Mouse (Mus musculus) MEL (cell line): ENCODE measurements around the gene Glul. TPM values are rescaled to one million over a fixed set of nuclear protein-coding genes. Genes with fewer than 3 reads are reported as not detected.

Experiments
- DNase-seq: peaks from one replicate; pipeline ENCODE4 v3.0.0; 2011; ENCODE audit warnings: low read depth, low spot score
- H3K27ac ChIP-seq: 2 replicates; pipeline ENCODE4 v1.5.1; 2012; ENCODE audit warnings: low read depth, mild to moderate bottlenecking, control low read depth, low read length, moderate library complexity; ENCODE audit not compliant: control insufficient read depth
- H3K27me3 ChIP-seq, 2 experiments: fragments of 150-350 bp in 1 of 2; sonication (generic) in 1 of 2; 2 replicates each; pipeline ENCODE4 v1.6.1; 2012; ENCODE audit warnings: low read length in 2 of 2, mild to moderate bottlenecking in 2 of 2, improper control_type of control experiment in 1 of 2, moderate library complexity in 1 of 2; ENCODE audit not compliant: insufficient read depth in 2 of 2, control insufficient read depth in 1 of 2
- H3K36me3 ChIP-seq, 2 experiments: 2 replicates each; pipeline ENCODE4 v1.6.1; 2012 to 2014; ENCODE audit warnings: low read length in 2 of 2, improper control_type of control experiment in 1 of 2, inconsistent platforms in 1 of 2, mild to moderate bottlenecking in 1 of 2; ENCODE audit not compliant: insufficient read depth in 2 of 2, control insufficient read depth in 1 of 2
- H3K4me1 ChIP-seq, 2 experiments: fragments of 150-350 bp in 1 of 2; sonication (generic) in 1 of 2; 2 replicates each; pipeline ENCODE4 v1.6.1; 2012; ENCODE audit warnings: low read length in 2 of 2, improper control_type of control experiment in 1 of 2, mild to moderate bottlenecking in 1 of 2; ENCODE audit not compliant: insufficient read depth in 2 of 2, control insufficient read depth in 1 of 2
- H3K4me3 ChIP-seq, 2 experiments: fragments of 150-350 bp in 1 of 2; sonication (generic) in 1 of 2; 2 replicates each; pipeline ENCODE4 v1.5.1; 2012; ENCODE audit warnings: low read depth in 2 of 2, low read length in 2 of 2, mild to moderate bottlenecking in 2 of 2, moderate library complexity in 2 of 2, control low read depth in 1 of 2, improper control_type of control experiment in 1 of 2; ENCODE audit not compliant: control insufficient read depth in 1 of 2, insufficient read depth in 1 of 2
- H3K79me2 ChIP-seq: 2 replicates; pipeline ENCODE4 v1.6.1; 2012; ENCODE audit warnings: mild to moderate bottlenecking, low read length, moderate library complexity; ENCODE audit not compliant: control insufficient read depth, poor library complexity, insufficient read depth
- H3K9ac ChIP-seq: 2 replicates; pipeline ENCODE4 v1.6.1; 2012; ENCODE audit warnings: low read depth, mild to moderate bottlenecking, control low read depth, low read length, moderate library complexity; ENCODE audit not compliant: control insufficient read depth, poor library complexity, severe bottlenecking
- H3K9me3 ChIP-seq: fragments of 150-350 bp; sonication (generic); replicated peaks from 2 replicates; pipeline ENCODE4 v1.6.1; 2012; ENCODE audit warnings: mild to moderate bottlenecking, low read length, improper control_type of control experiment, moderate library complexity; ENCODE audit not compliant: insufficient read depth
- BHLHE40 ChIP-seq: IDR thresholded peaks from 2 replicates; pipeline ENCODE4 v1.6.1; 2012; ENCODE audit warnings: low read depth, mild to moderate bottlenecking, inconsistent platforms, low read length, improper control_type of control experiment, borderline replicate concordance
- CHD1 ChIP-seq: IDR thresholded peaks from 2 replicates; pipeline ENCODE4 v1.6.1; 2012; ENCODE audit warnings: low read depth, mild to moderate bottlenecking, inconsistent platforms, low read length, improper control_type of control experiment
- EP300 ChIP-seq, 2 experiments: IDR thresholded peaks; 2 replicates each; pipeline ENCODE4 v1.6.1; 2011; ENCODE audit warnings: improper control_type of control experiment in 2 of 2, low read length in 2 of 2, low read depth in 1 of 2, mild to moderate bottlenecking in 1 of 2
- ETS1 ChIP-seq: IDR thresholded peaks from 2 replicates; pipeline ENCODE4 v1.6.1; 2012; ENCODE audit warnings: low read depth, mild to moderate bottlenecking, inconsistent platforms, low read length, improper control_type of control experiment, moderate library complexity
- GABPA ChIP-seq: IDR thresholded peaks from 2 replicates; pipeline ENCODE4 v1.6.1; 2012; ENCODE audit warnings: low read depth, mild to moderate bottlenecking, inconsistent platforms, low read length, improper control_type of control experiment, moderate library complexity
- GATA1 ChIP-seq: IDR thresholded peaks from 2 replicates; pipeline ENCODE4 v1.6.1; 2011; ENCODE audit warnings: low read depth, low read length, improper control_type of control experiment
- KAT2A ChIP-seq: conservative IDR thresholded peaks from 2 replicates; pipeline ENCODE4 v1.6.1; 2012; ENCODE audit warnings: low read depth, low read length, improper control_type of control experiment, inconsistent platforms
- MAFK ChIP-seq: IDR thresholded peaks from 2 replicates; pipeline ENCODE4 v1.6.1; 2011; ENCODE audit warnings: low read depth, mild to moderate bottlenecking, low read length, improper control_type of control experiment, borderline replicate concordance
- MAX ChIP-seq: IDR thresholded peaks from 2 replicates; pipeline ENCODE4 v1.6.1; 2011; ENCODE audit warnings: low read length, improper control_type of control experiment
- MXI1 ChIP-seq: IDR thresholded peaks from 2 replicates; pipeline ENCODE4 v1.6.1; 2011; ENCODE audit warnings: mild to moderate bottlenecking, low read depth, low read length, improper control_type of control experiment
- MYC ChIP-seq: IDR thresholded peaks from 2 replicates; pipeline ENCODE4 v1.6.1; 2011; ENCODE audit warnings: low read depth, mild to moderate bottlenecking, low read length, improper control_type of control experiment, moderate library complexity
- NRF1 ChIP-seq: IDR thresholded peaks from 2 replicates; pipeline ENCODE4 v1.6.1; 2014; ENCODE audit warnings: low read depth, mild to moderate bottlenecking, inconsistent platforms, low read length, improper control_type of control experiment, moderate library complexity; ENCODE audit not compliant: poor library complexity, insufficient read depth, severe bottlenecking
- POLR2AphosphoS2 ChIP-seq: IDR thresholded peaks from 2 replicates; pipeline ENCODE4 v1.6.1; 2011; ENCODE audit warnings: low read length, improper control_type of control experiment
- RAD21 ChIP-seq: IDR thresholded peaks from 2 replicates; pipeline ENCODE4 v1.6.1; 2011; ENCODE audit warnings: mild to moderate bottlenecking, low read depth, low read length, improper control_type of control experiment
- RCOR1 ChIP-seq: IDR thresholded peaks from 2 replicates; pipeline ENCODE4 v1.6.1; 2012; ENCODE audit warnings: low read depth, mild to moderate bottlenecking, inconsistent platforms, low read length, improper control_type of control experiment
- SIN3A ChIP-seq: IDR thresholded peaks from 2 replicates; pipeline ENCODE4 v1.6.1; 2012; ENCODE audit warnings: low read length, improper control_type of control experiment, inconsistent platforms
- SMC3 ChIP-seq: IDR thresholded peaks from 2 replicates; pipeline ENCODE4 v1.6.1; 2011; ENCODE audit warnings: low read depth, low read length, improper control_type of control experiment
- TAL1 ChIP-seq: IDR thresholded peaks from 2 replicates; pipeline ENCODE4 v1.6.1; 2012; ENCODE audit warnings: mild to moderate bottlenecking, inconsistent platforms, low read length, moderate library complexity, mixed read lengths
- TCF12 ChIP-seq: IDR thresholded peaks from 2 replicates; pipeline ENCODE4 v1.6.1; 2014; ENCODE audit warnings: low read depth, mild to moderate bottlenecking, inconsistent platforms, low read length, improper control_type of control experiment, moderate library complexity
- UBTF ChIP-seq: IDR thresholded peaks from 2 replicates; pipeline ENCODE4 v1.6.1; 2012; ENCODE audit warnings: low read depth, mild to moderate bottlenecking, inconsistent platforms, low read length, improper control_type of control experiment, moderate library complexity, borderline replicate concordance; ENCODE audit not compliant: insufficient read depth
- USF1 ChIP-seq: IDR thresholded peaks from 2 replicates; pipeline ENCODE4 v1.6.1; 2014; ENCODE audit warnings: low read depth, mild to moderate bottlenecking, inconsistent platforms, low read length, improper control_type of control experiment, moderate library complexity
- ZKSCAN1 ChIP-seq: IDR thresholded peaks from 2 replicates; pipeline ENCODE4 v1.6.1; 2012; ENCODE audit warnings: low read depth, mild to moderate bottlenecking, inconsistent platforms, low read length, improper control_type of control experiment, moderate library complexity
- ZMIZ1 ChIP-seq: IDR thresholded peaks from 2 replicates; pipeline ENCODE4 v1.6.1; 2012; ENCODE audit warnings: low read depth, mild to moderate bottlenecking, inconsistent platforms, low read length, improper control_type of control experiment, moderate library complexity
- polyA plus RNA-seq, 2 experiments: library from polyadenylated mRNA; stranded (reverse) in 1 of 2; unstranded in 1 of 2; fragments of >175 nt in 1 of 2; fragments of >200 nt in 1 of 2; gene quantifications; 2 replicates each; pipeline versions ENCODE4 v1.2.1 to v1.2.4; 2012; ENCODE audit warnings: low replicate concordance in 2 of 2, low read depth in 1 of 2; ENCODE audit not compliant: insufficient read length in 2 of 2, insufficient read depth in 1 of 2, missing spikeins in 1 of 2
- total RNA-seq: library from RNA; depleted of rRNA; stranded (reverse); fragments of 300-350 nt; gene quantifications from 2 replicates; pipeline ENCODE4 v1.2.3, GENCODE M21; 2012

Glul gene
- total and polyA plus RNA-seq, 3 experiments = 47.2 to 81.1 TPM; not detected in 1

DNA sequence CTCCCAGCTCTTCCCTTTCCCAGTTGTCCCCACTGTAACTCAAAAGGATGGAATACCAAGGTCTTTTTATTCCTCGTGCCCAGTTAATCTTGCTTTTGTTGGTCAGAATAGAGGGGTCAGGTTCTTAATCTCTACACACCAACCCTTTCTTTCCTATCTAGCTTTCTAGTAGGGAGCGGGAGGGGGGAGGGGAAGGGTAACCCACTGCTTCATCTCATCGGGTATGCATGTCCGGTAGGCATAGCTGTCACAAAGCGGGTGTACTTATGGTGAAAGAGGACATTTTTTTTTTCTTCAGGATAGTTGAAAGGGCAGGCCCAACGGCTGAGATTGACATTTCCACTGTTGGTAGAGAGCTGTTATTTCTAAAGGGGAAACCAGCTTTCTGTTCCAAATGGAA is 8.5 kb downstream of the Glul start:
- Histone ChIP-seq H3K36me3 (peaks cover 9 to 11% of the 10 kb centered on the region in 2 experiments), H3K27ac (no peak overlapping the region; the same call in 1 of the 2 replicates), H3K79me2 (no peaks in the 10 kb centered on the region), H3K9ac (no peak overlapping the region), H3K4me1 (peaks cover 2 to 9% of the 10 kb centered on the region in 2 experiments; a peak in 3 of 4 replicates), H3K27me3 (no peaks in the 10 kb centered on the region), H3K9me3 (no peaks in the 10 kb centered on the region), H3K4me3 (no peak overlapping the region)
- no peak for DNase-seq
- no peak for TF ChIP-seq TAL1
- TF ChIP-seq ETS1 = no peak
- TF ChIP-seq SMC3 = no peak
- no peak for TF ChIP-seq CHD1
- no peak for TF ChIP-seq EP300 (IDR thresholded peaks at IDR 0.05; ENCODE audit: low read depth in 1 of 2, low read length in 2 of 2)
- no peak for TF ChIP-seq MYC
- no peak for TF ChIP-seq RCOR1
- no peak for TF ChIP-seq UBTF
- TF ChIP-seq SIN3A = no peak
- no peak for TF ChIP-seq MAX
- no peak for TF ChIP-seq BHLHE40
- no peak for TF ChIP-seq GABPA
- TF ChIP-seq RAD21 = no peak

GRCm38 (mm10) chr1:153908741-153909140 is 9.0 kb downstream of the Glul start:
- H3K9ac ChIP-seq = no peak overlapping the region
- DNase-seq = no peak
- H3K27ac ChIP-seq = no peak overlapping the region; the same call in 1 of the 2 replicates
- no peak overlapping the region for H3K4me3 ChIP-seq
- no peaks in the 10 kb centered on the region for H3K79me2 ChIP-seq
- H3K9me3 ChIP-seq = no peaks in the 10 kb centered on the region
- H3K36me3 ChIP-seq = peaks cover 6 to 12% of the 10 kb centered on the region in 2 experiments
- H3K27me3 ChIP-seq = no peaks in the 10 kb centered on the region
- TF ChIP-seq KAT2A = no peak
- no peak for TF ChIP-seq TCF12
- no peak for TF ChIP-seq MAFK
- no peak for TF ChIP-seq MXI1
- TF ChIP-seq SIN3A = no peak
- TF ChIP-seq RCOR1 = no peak
- TF ChIP-seq ZMIZ1 = no peak
- no peak for TF ChIP-seq ZKSCAN1
- no peak for TF ChIP-seq EP300 (IDR thresholded peaks at IDR 0.05; ENCODE audit: low read depth in 1 of 2, low read length in 2 of 2)
- no peak for TF ChIP-seq GATA1
- TF ChIP-seq NRF1 = no peak
- no peak for TF ChIP-seq POLR2AphosphoS2
- no peak for TF ChIP-seq USF1
- TF ChIP-seq, all 39 proteins: peak for 0
- peaks cover 2 to 11% of the 10 kb centered on the region in 2 experiments; a peak in 3 of 4 replicates for H3K4me1 ChIP-seq
